Mouse (Mus musculus): ENCODE data around the gene Nfe2l2.

GRCm38 (mm10) chr2:75698874-75699273 is 5.6 kb downstream of the Nfe2l2 start:
- TF ChIP-seq USF1 (IDR thresholded peaks at IDR 0.05; ENCODE audit: low read depth): no peak
- TF ChIP-seq CTCF (IDR thresholded peaks at IDR 0.05; ENCODE audit: control insufficient read depth, insufficient read depth, insufficient read length): no peak
- no peak for TF ChIP-seq MYOD1 (IDR thresholded peaks at IDR 0.05; ENCODE audit: control insufficient read depth, insufficient read length, low read depth)
- TF ChIP-seq MYOG (IDR thresholded peaks at IDR 0.05; ENCODE audit: control insufficient read depth, extremely low read depth, insufficient read length): no peak
- TF ChIP-seq FOSL1 (IDR thresholded peaks at IDR 0.05; ENCODE audit: insufficient read depth, low read length, poor library complexity, severe bottlenecking): no peak
- TF ChIP-seq MAX (IDR thresholded peaks at IDR 0.05): no peak
